Mouse (Mus musculus) fat pad, adult 2 months (tissue): ENCODE results near the gene 1700001C19Rik.
"Not testable (repeated sequence)": the region's sequence is repeated elsewhere in the genome, so short reads cannot be mapped to it uniquely, and the experiment has no call there.

Experiments
- DNase-seq: peaks from one replicate; pipeline ENCODE4 v3.0.0-alpha.2; 2011; ENCODE audit warnings: low read depth, low spot score; ENCODE audit errors: extremely low read depth

The 1700001C19Rik gene

DNA sequence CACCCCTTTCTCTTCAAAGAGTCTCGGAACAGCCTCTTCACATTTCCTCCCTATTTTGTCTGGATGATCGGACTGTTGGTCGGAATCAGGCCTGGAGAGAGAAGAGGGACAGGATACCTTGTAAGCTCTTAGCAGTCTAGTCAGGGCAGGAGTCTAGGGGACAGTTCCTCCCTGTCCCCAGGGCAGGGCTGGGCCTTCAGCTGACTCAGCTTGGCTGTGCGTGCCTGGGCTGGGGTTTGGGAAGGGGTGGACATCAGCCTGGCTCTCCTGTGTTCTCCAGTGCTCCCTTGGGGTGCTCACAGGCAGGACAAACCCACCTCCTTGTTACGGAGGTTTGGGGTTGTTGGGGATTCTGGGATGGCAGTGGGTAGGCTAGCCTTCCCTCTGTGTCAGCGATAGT lies 1.4 kb upstream of the 1700001C19Rik start:
- no peak for DNase-seq

- no peak for DNase-seq
Measured at GRCm38 (mm10) chr17:47436156-47436906, 845 bp downstream of the 1700001C19Rik start, which contains the start of gene AI661453. Gene AI661453 (plus strand): TSS chr17:47436615.

GRCm38 (mm10) chr17:47430815-47431214 lies 6.4 kb downstream of the 1700001C19Rik start:
- DNase-seq, result no peak

DNA sequence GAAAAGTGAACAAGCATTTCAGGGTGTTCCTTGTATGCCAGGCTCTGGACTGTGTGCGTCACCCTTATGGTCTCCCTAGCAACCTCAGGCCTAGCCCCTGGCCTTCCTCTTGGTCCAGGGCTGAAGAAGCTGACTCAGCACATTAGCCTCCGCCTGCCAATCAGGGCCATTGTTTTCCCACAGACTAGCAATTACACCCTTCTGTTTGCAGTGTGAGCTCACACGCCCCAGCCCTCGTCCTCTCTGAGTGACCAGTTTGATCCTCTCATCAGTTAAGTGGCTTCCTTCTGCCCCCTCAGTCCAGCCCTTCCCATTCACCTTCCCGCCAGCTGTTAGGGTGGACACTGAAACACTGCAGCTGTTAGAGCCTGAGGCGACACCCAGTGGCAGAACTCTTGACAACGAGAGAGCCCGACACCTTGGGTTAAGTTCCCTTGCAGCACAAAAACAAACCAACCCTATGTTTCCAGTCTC lies 8.3 kb downstream of the 1700001C19Rik start:
- DNase-seq, result no peak

GRCm38 (mm10) chr17:47427316-47427715 lies 9.9 kb downstream of the 1700001C19Rik start:
- no peak for DNase-seq

- DNase-seq, result no peak
Measured at GRCm38 (mm10) chr17:47424186-47424585, 13.0 kb downstream of the 1700001C19Rik start.

GRCm38 (mm10) chr17:47422616-47423015 lies 14.6 kb downstream of the 1700001C19Rik start:
- DNase-seq, result not testable (repeated sequence)

DNA sequence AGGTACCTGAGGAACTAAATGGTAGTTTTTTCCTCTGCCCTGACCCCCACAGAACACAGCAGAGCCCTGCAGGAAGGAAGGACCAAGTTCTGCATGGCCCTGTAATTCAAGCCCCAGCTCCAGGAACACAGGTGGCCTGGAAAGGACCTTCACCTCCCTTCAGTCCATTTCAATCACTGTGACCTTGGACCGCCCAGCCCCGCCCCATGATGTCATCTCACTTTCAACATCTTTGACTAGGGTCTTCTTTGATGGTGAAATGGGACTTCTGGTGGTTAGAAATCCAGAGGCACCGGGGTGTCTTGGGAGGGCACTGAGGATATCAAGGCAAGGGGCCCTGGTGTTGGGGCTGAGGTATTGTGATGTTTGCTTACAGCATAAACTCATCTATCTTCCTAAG lies 15.6 kb downstream of the 1700001C19Rik start:
- no peak for DNase-seq

- no peak for DNase-seq
Measured at GRCm38 (mm10) chr17:47420195-47420594, 17.0 kb downstream of the 1700001C19Rik start.

GRCm38 (mm10) chr17:47409897-47410861 lies 27.0 kb downstream of the 1700001C19Rik start:
- DNase-seq, result not testable (repeated sequence)

- DNase-seq, result no peak
Measured at GRCm38 (mm10) chr17:47408558-47408898, 28.6 kb downstream of the 1700001C19Rik start.

GRCm38 (mm10) chr17:47407717-47408557 lies 29.2 kb downstream of the 1700001C19Rik start:
- DNase-seq, result no peak

DNA sequence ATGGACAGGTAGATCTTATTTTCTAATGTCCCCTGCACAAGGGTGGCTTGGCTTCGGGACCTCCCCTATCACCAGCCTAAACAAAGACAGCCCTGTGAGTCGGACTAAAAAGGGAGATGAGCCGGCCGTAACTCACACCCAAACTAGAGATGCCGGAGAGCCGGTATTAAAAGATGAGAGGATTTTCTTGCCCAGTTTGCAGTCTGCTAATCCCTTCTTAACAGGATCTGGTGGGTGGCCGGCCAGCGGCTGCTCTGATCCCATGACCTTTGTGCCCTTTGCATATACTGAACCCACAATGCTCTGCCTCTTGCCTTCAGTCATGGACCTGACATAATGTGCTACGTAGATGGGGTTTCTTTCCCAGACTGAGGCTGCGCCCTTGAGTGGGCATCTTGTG lies 36.7 kb downstream of the 1700001C19Rik start, which contains the start of gene Guca1a:
Guca1a (minus strand) TSS at position 134 of the 400 bp plus-strand sequence.
- DNase-seq, result no peak

GRCm38 (mm10) chr17:47399091-47399490 lies 38.1 kb downstream of the 1700001C19Rik start:
- no peak for DNase-seq

DNA sequence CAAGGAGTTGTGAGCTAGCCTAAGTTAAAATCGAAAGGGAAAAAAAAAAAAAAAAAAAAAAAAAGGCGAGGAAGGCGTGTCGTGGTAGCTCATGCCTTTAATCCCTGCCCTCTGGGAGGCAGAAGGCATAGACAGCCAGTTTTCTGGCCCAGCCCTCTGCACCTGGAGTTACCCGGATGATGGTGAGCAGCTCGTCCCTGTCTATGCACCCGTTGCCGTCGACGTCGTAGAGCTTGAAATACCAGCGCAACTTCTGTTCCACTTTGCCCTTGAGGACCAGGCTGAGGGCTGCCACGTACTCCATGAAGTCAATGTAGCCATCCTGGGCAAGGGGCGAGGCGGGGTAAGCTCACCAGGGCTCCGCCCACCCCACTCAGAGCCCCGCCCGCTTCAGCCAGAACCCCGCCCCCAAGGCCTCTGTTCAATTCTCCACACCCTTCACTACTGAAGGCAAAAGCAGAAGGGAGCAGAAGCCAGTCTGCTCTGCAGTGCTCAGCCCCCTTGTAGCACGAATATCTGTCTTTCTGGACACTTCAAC lies 41.7 kb downstream of the 1700001C19Rik start:
- DNase-seq, result no peak

DNA sequence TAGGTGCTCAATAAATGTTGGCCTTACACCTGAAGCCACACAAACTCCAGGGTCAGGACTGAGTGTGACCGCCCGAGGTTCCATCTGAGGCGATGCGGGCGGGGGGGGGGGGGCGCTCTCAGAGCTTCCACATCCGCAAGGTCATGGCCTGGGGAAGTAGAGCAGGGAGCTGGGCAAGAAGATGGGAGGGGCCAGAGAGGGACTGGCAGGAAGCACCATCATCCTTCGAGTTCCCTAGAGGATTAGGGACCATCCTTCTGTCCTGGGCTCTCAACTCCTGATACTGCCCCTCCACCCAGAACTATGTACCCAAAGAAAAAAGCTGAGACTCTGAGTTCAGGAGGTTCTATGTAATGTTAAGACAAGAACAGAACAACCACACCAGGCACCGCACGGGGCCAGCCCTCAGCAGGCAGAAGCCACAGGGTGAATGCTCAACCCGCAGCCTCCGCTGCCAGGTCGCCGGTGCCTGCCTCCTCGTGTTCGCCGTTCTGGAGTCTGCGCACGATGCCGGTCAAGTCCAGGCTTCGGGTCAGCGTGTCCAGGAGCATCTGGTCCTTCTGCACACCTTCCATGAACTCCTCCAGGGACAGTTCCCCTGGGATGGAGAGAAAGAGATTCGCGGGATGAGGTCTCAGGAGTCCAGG lies 42.8 kb downstream of the 1700001C19Rik start:
- no peak for DNase-seq

GRCm38 (mm10) chr17:47386649-47387048 lies 50.5 kb downstream of the 1700001C19Rik start:
- DNase-seq, result no peak

GRCm38 (mm10) chr17:47385145-47385544 lies 52.0 kb downstream of the 1700001C19Rik start, which contains the start of gene Guca1b:
Gene Guca1b (plus strand): TSS chr17:47385393.
- DNase-seq, result no peak

DNA sequence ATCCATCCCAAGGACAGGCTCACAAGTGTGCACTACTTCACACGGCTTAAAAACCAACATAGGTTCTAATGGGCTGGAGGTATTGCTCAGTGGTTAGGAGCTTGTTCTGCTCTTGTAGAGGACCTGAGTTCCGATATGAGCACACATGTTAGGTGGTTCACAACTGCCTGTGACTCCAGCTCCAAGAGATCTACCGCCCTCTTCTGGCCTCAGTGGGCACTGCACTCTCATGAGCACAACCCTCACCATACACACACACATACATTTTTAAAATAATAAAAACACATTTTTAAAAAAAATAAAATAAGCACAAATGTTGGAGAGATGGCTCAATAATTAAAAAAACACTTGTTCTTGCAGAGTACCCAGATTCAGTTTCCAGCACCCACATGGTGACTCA lies 53.1 kb downstream of the 1700001C19Rik start:
- DNase-seq, result no peak

DNA sequence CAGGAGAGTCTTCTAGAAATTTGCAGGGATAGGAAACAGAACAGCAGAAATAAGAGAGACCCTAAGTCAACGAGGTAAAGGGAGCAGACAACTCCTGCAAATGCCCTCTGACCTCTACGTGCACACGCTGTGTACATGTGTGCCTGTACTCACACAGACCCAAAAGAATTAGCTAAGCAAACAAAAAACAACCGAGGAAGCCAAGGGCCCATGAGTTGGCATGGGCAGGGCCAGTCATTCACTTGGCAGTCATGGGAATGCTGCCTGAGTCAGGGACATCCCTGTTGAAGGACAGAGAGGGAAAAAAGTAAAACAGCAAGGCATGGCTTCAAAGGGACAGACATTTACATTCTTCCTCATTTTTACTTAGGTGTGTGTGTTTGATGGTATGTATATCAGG lies 53.9 kb downstream of the 1700001C19Rik start:
- no peak for DNase-seq
